ENCODE assay signal across 10 mouse cellular contexts in genomic region chr2:104367291-104367690, GRCm38 (mm10). TPM values are rescaled to one million over a fixed set of nuclear protein-coding genes. Genes with fewer than 3 reads are reported as not detected.
DNase-seq lines count a peak whose midpoint lies in the region; ATAC-seq and TF ChIP-seq lines count a peak whose summit lies in the region.
"Had no signal": no experiment of that assay in that cellular context is flagged by ENCODE, and none has a peak within 500 bp of the region (broad histone marks: within the 10 kb centered on the region; RNA-seq: fewer than 3 reads in every experiment).

No protein-coding gene starts in this region.

- ATAC-seq in lung, postnatal 0 days = peak; percentile 71
- ATAC-seq in neural tube, embryonic 13.5 days (ENCODE audit: low read depth) = no peak; the same call in 1 of the 2 replicates
- ATAC-seq in liver, postnatal 0 days = no peak

- peak; percentile 41 for TF ChIP-seq EP300 in lung, postnatal 0 days (IDR thresholded peaks at IDR 0.05)
- TF ChIP-seq EP300 in liver, postnatal 0 days (IDR thresholded peaks at IDR 0.05; ENCODE audit: low read depth) = no peak

- H3K4me2 ChIP-seq in lung, postnatal 0 days (replicated peaks; ENCODE audit: low read depth, low read length) = no peak overlapping the region
- H3K4me2 ChIP-seq in neural tube, embryonic 13.5 days = no peak overlapping the region
- H3K4me2 ChIP-seq in liver, postnatal 0 days (ENCODE audit: low read depth, low read length) = no peak overlapping the region

- DNase-seq in embryo, embryonic 10.5 days (ENCODE audit: low spot score) = peak; percentile 49
- no peak for DNase-seq in embryo, embryonic 11 days
- DNase-seq in retina, embryonic 14.5 days (ENCODE audit: low spot score) = peak; percentile 5
- DNase-seq in retina, postnatal 1 day = no peak
- peak; percentile 64 for DNase-seq in lung, postnatal 0 days (ENCODE audit: low spot score)
- no peak for DNase-seq in liver, postnatal 0 days
- DNase-seq in left cerebral cortex, postnatal 25 days (ENCODE audit: low spot score in 2 of 2) = no peak
- DNase-seq: gastrocnemius, postnatal 10 days had no signal

- no peaks in the 10 kb centered on the region for H3K36me3 ChIP-seq in lung, postnatal 0 days (ENCODE audit: insufficient read depth, low read length)
- no peaks in the 10 kb centered on the region for H3K36me3 ChIP-seq in neural tube, embryonic 13.5 days
- H3K36me3 ChIP-seq in liver, postnatal 0 days (replicated peaks; ENCODE audit: insufficient read depth, low read length) = no peaks in the 10 kb centered on the region

- no peak overlapping the region for H3K4me3 ChIP-seq in lung, postnatal 0 days (ENCODE audit: low read depth, low read length)
- no peak overlapping the region for H3K4me3 ChIP-seq in neural tube, embryonic 13.5 days
- H3K4me3 ChIP-seq in liver, postnatal 0 days (ENCODE audit: low read depth, low read length) = no peak overlapping the region

- no peaks in the 10 kb centered on the region for H3K27me3 ChIP-seq in lung, postnatal 0 days (replicated peaks; ENCODE audit: insufficient read depth, low read length)
- no peaks in the 10 kb centered on the region for H3K27me3 ChIP-seq in neural tube, embryonic 13.5 days
- no peaks in the 10 kb centered on the region for H3K27me3 ChIP-seq in liver, postnatal 0 days (ENCODE audit: insufficient read depth, low read length)

- TF ChIP-seq CTCF in lung, postnatal 0 days (IDR thresholded peaks at IDR 0.05) = peak; percentile 32; the same call in 1 of the 2 replicates
- no peak for TF ChIP-seq CTCF in liver, postnatal 0 days (IDR thresholded peaks at IDR 0.05; ENCODE audit: low read depth)

- H3K9me3 ChIP-seq in lung, postnatal 0 days (ENCODE audit: low read length) = no peaks in the 10 kb centered on the region
- H3K9me3 ChIP-seq in neural tube, embryonic 13.5 days = no peaks in the 10 kb centered on the region
- no peaks in the 10 kb centered on the region for H3K9me3 ChIP-seq in liver, postnatal 0 days (ENCODE audit: low read length)

- intact Hi-C loops in left cerebral cortex, postnatal 25 days (cut with DNase I) = no loop called here

- 46% methylated on average over 2 of the region's 2 CpGs for WGBS in lung, postnatal 0 days
- WGBS in neural tube, embryonic 13.5 days = 50% methylated on average over 2 of the region's 2 CpGs
- 67% methylated on average over 2 of the region's 2 CpGs for WGBS in liver, postnatal 0 days (ENCODE audit: insufficient replicate concordance)

- H3K4me1 ChIP-seq in lung, postnatal 0 days (ENCODE audit: insufficient read depth, low read depth, low read length) = peaks cover 4% of the 10 kb centered on the region; the same call in 1 of the 2 replicates
- H3K4me1 ChIP-seq in neural tube, embryonic 13.5 days (replicated peaks) = peaks cover 23% of the 10 kb centered on the region
- H3K4me1 ChIP-seq in liver, postnatal 0 days (ENCODE audit: insufficient read depth) = no peaks in the 10 kb centered on the region

- H3K27ac ChIP-seq in lung, postnatal 0 days (ENCODE audit: low read length) = no peak overlapping the region
- H3K27ac ChIP-seq in neural tube, embryonic 13.5 days (replicated peaks) = peak overlapping the region; percentile 64
- no peak overlapping the region for H3K27ac ChIP-seq in liver, postnatal 0 days (ENCODE audit: low read depth)

- no peak overlapping the region for H3K9ac ChIP-seq in lung, postnatal 0 days (replicated peaks; ENCODE audit: low read depth)
- no peak overlapping the region for H3K9ac ChIP-seq in neural tube, embryonic 13.5 days
- no peak overlapping the region for H3K9ac ChIP-seq in liver, postnatal 0 days (replicated peaks)

RNA-seq across cellular contexts. Expression of gene D430041D05Rik, which starts 43.5 kb away (rescaled TPM):
- 0.69 and 0.79 TPM in 2 replicates for polyA plus RNA-seq in lung, postnatal 0 days (2015; fragmentation: Nextera tagmentation; extraction: Ambion mirVana)
- polyA plus RNA-seq in neural tube, embryonic 13.5 days (2015; fragmentation: Nextera tagmentation; extraction: Ambion mirVana) = 5.7 and 6.5 TPM in 2 replicates
- 0.05 TPM in 1 of 2 replicates, not detected in the other for polyA plus RNA-seq in liver, postnatal 0 days (2015; fragmentation: Nextera tagmentation; extraction: Ambion mirVana)
- total RNA-seq in left cerebral cortex, postnatal 25 days (2021) = 100 to 1,000 TPM; 124 to 128 TPM
- total RNA-seq: megakaryocyte-erythroid progenitor cell, adult 5-6 weeks had no signal

Comparison
In these comparisons a context has a peak if more than half of its experiments do, and no peak if none do; other contexts are left out.
1. DNase-seq: peak in embryo, embryonic 10.5 days (single experiment), retina, embryonic 14.5 days (single experiment) and lung, postnatal 0 days (single experiment); none in embryo, embryonic 11 days (single experiment), retina, postnatal 1 day (single experiment), liver, postnatal 0 days (single experiment) and left cerebral cortex, postnatal 25 days (0 of 2).